Mouse (Mus musculus) layer of hippocampus, postnatal 36 days (tissue): Measurements from ENCODE around the gene Higd1c. TPM values are rescaled to one million over a fixed set of nuclear protein-coding genes. Genes with fewer than 3 reads are reported as not detected.
"Not testable (repeated sequence)": the region's sequence is repeated elsewhere in the genome, so short reads cannot be mapped to it uniquely, and the experiment has no call there.

Experiments used
- DNase-seq, 2 experiments: peaks; one replicate each; pipeline ENCODE4 v3.0.0; 2022
- total RNA-seq, 2 experiments: library from RNA; stranded (reverse); gene quantifications; 2 replicates each; pipeline ENCODE4 v1.2.3; 2021

The Higd1c gene
- total RNA-seq, result not detected

GRCm38 (mm10) chr15:100364242-100364641 is at the start of gene Higd1c:
Gene Higd1c, plus strand, starts transcription at chr15:100364542.
- DNase-seq, result no peak

- DNase-seq, result not testable (repeated sequence)
Measured at GRCm38 (mm10) chr15:100318014-100318671, 46.2 kb upstream of the Higd1c start.

- no peak for DNase-seq
Measured at GRCm38 (mm10) chr15:100319884-100320283, 44.5 kb upstream of the Higd1c start.

- no peak for DNase-seq
Measured at GRCm38 (mm10) chr15:100320295-100320905, 43.9 kb upstream of the Higd1c start.

GRCm38 (mm10) chr15:100321134-100321533 is 43.2 kb upstream of the Higd1c start:
- DNase-seq, result no peak

GRCm38 (mm10) chr15:100324021-100324591 is 40.2 kb upstream of the Higd1c start:
- DNase-seq, result no peak

- no peak for DNase-seq
Measured at GRCm38 (mm10) chr15:100325235-100325634, 39.1 kb upstream of the Higd1c start.

- DNase-seq, result not testable (repeated sequence)
Measured at GRCm38 (mm10) chr15:100328089-100328488, 36.3 kb upstream of the Higd1c start.

- DNase-seq, result not testable (repeated sequence)
Measured at GRCm38 (mm10) chr15:100329336-100329735, 35.0 kb upstream of the Higd1c start.

- DNase-seq, result no peak
Measured at GRCm38 (mm10) chr15:100330739-100331138, 33.6 kb upstream of the Higd1c start.

GRCm38 (mm10) chr15:100332077-100332961 is 32.0 kb upstream of the Higd1c start:
- not testable (repeated sequence) for DNase-seq

GRCm38 (mm10) chr15:100334629-100335028 is 29.7 kb upstream of the Higd1c start, which contains the start of gene Mettl7a3:
Gene Mettl7a3, plus strand, starts transcription at chr15:100334929.
- no peak for DNase-seq

GRCm38 (mm10) chr15:100337328-100337727 is 27.0 kb upstream of the Higd1c start:
- DNase-seq, result not testable (repeated sequence)

GRCm38 (mm10) chr15:100337847-100338246 is 26.5 kb upstream of the Higd1c start:
- not testable (repeated sequence) for DNase-seq

- DNase-seq, result not testable (repeated sequence)
Measured at GRCm38 (mm10) chr15:100341314-100341980, 22.9 kb upstream of the Higd1c start.

GRCm38 (mm10) chr15:100345484-100345883 is 18.9 kb upstream of the Higd1c start:
- no peak for DNase-seq

- no peak for DNase-seq
Measured at GRCm38 (mm10) chr15:100346761-100347160, 17.6 kb upstream of the Higd1c start.

- DNase-seq, result no peak
Measured at GRCm38 (mm10) chr15:100349496-100349895, 14.8 kb upstream of the Higd1c start.

- no peak for DNase-seq
Measured at GRCm38 (mm10) chr15:100351501-100352060, 12.8 kb upstream of the Higd1c start.

GRCm38 (mm10) chr15:100352711-100353250 is 11.6 kb upstream of the Higd1c start, which contains the start of the genes Methig1 and Mettl7a2:
Gene Methig1, plus strand, starts transcription at chr15:100353149.
Gene Mettl7a2, plus strand, starts transcription at chr15:100353200.
- no peak for DNase-seq

- not testable (repeated sequence) for DNase-seq
Measured at GRCm38 (mm10) chr15:100353399-100353798, 10.9 kb upstream of the Higd1c start.
